Mouse (Mus musculus): Measurements from ENCODE around the gene Vmn1r194.
"Not testable (repeated sequence)": the region's sequence is repeated elsewhere in the genome, so short reads cannot be mapped to it uniquely, and the experiment has no call there.

GRCm38 (mm10) chr13:22270222-22270621 is 26.2 kb downstream of the Vmn1r194 start, which contains the start of gene Vmn1r195:
- not testable (repeated sequence) for TF ChIP-seq POLR2A (IDR thresholded peaks at IDR 0.05; ENCODE audit: low read depth, low read length); CTCF (IDR thresholded peaks at IDR 0.05; ENCODE audit: borderline replicate concordance, insufficient read depth, low read length)

All from embryonic fibroblast, embryonic 13.5 days (primary cell).